18 mouse cellular contexts compared by ENCODE assay signal in genomic region chr2:75557392-75557791, GRCm38 (mm10).
"Had no signal": no experiment of that assay in that cellular context is flagged by ENCODE, and none has a peak within 500 bp of the region (broad histone marks: within the 10 kb centered on the region; RNA-seq: fewer than 3 reads in every experiment).

No protein-coding gene starts in this region.

- H3K4me3 ChIP-seq: left cerebral cortex, adult 2 months; liver, embryonic 12.5 days; liver, embryonic 15.5 days; lung, embryonic 15.5 days; megakaryocyte, embryonic 14.5 days; midbrain, embryonic 10.5 days; neural tube, embryonic 12.5 days; neural tube, embryonic 15.5 days had no signal

- H3K27ac ChIP-seq: left cerebral cortex, adult 2 months; liver, embryonic 12.5 days; liver, embryonic 15.5 days; lung, embryonic 15.5 days; midbrain, embryonic 10.5 days; neural tube, embryonic 12.5 days; neural tube, embryonic 15.5 days had no signal

- ATAC-seq: intestine, embryonic 16.5 days; liver, embryonic 12.5 days had no signal

- H3K4me2 ChIP-seq: liver, embryonic 12.5 days; liver, embryonic 15.5 days; lung, embryonic 15.5 days; neural tube, embryonic 12.5 days; neural tube, embryonic 15.5 days had no signal

- H3K36me3 ChIP-seq: liver, embryonic 12.5 days; liver, embryonic 15.5 days; lung, embryonic 15.5 days; midbrain, embryonic 10.5 days; neural tube, embryonic 12.5 days; neural tube, embryonic 15.5 days had no signal

- H3K9ac ChIP-seq: liver, embryonic 12.5 days; liver, embryonic 15.5 days; lung, embryonic 15.5 days; neural tube, embryonic 12.5 days; neural tube, embryonic 15.5 days had no signal

- DNase-seq: kidney, adult 18-20 months; kidney, adult 9 months; kidney, postnatal 10 days; kidney, postnatal 36 days; layer of hippocampus, postnatal 36 days; liver; lung, adult 18-20 months; midbrain, embryonic 14.5 days; thymus, adult 18-20 months had no signal

- H3K9me3 ChIP-seq: liver, embryonic 12.5 days; liver, embryonic 15.5 days; lung, embryonic 15.5 days; megakaryocyte, embryonic 14.5 days; midbrain, embryonic 10.5 days; neural tube, embryonic 12.5 days; neural tube, embryonic 15.5 days had no signal

- H3K27me3 ChIP-seq: liver, embryonic 12.5 days; liver, embryonic 15.5 days; lung, embryonic 15.5 days; neural tube, embryonic 12.5 days; neural tube, embryonic 15.5 days had no signal

- H3K4me1 ChIP-seq: liver, embryonic 12.5 days; liver, embryonic 15.5 days; megakaryocyte, embryonic 14.5 days; midbrain, embryonic 10.5 days; neural tube, embryonic 12.5 days; neural tube, embryonic 15.5 days had no signal
